Mouse (Mus musculus): ENCODE measurements around the gene Ctnnal1. TPM values are rescaled to one million over a fixed set of nuclear protein-coding genes. Genes with fewer than 3 reads are reported as not detected.

The Ctnnal1 gene
- polyA plus RNA-seq (2015; fragmentation: Nextera tagmentation; extraction: Ambion mirVana): 31.2 and 31.7 TPM in 2 replicates

GRCm38 (mm10) chr4:56865003-56865511 is at the start of gene Ctnnal1:
Gene Ctnnal1 (minus strand): TSS chr4:56865188.
- under 1% methylated on average over 44 of the region's 45 CpGs for WGBS
- H3K4me2 ChIP-seq (replicated peaks): peak within 1 kb of the TSS; percentile 74
- H3K27ac ChIP-seq: peak within 1 kb of the TSS; percentile 87
- ATAC-seq (ENCODE audit: low FRiP score, low read depth): peak; percentile 94
- no peaks in the 10 kb centered on the region for H3K9me3 ChIP-seq
- peaks cover 12% of the 10 kb centered on the region for H3K4me1 ChIP-seq
- H3K36me3 ChIP-seq: no peaks in the 10 kb centered on the region
- peak within 1 kb of the TSS; percentile 64 for H3K4me3 ChIP-seq
- peak within 1 kb of the TSS; percentile 85 for H3K9ac ChIP-seq
- no peaks in the 10 kb centered on the region for H3K27me3 ChIP-seq

DNA sequence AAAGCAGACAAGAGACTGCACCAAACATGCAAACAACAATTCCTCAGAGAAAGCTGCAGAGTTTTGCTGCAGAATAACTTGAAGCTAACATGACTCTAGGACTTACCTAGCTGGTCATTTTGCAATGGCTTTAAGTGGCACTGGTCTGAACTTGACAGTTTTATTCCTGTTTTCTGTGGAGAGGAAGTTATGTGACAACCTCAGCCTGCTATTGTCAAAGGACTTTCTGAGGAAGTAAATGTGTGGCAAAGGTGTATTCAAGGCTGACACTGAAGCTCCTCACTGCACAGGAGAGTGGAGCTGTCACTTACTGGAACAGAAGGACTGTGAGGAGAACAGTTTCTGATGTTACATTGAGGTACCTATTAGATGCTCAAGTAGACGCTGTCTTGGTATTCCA is 49.8 kb upstream of the Ctnnal1 start:
- no peak overlapping the region for H3K4me2 ChIP-seq (replicated peaks)
- 100% methylated on average over 1 of the region's 1 CpGs for WGBS
- ATAC-seq (ENCODE audit: low FRiP score, low read depth): no peak
- no peak overlapping the region for H3K4me3 ChIP-seq
- H3K27me3 ChIP-seq: no peaks in the 10 kb centered on the region
- peaks cover 18% of the 10 kb centered on the region for H3K4me1 ChIP-seq
- no peak overlapping the region for H3K27ac ChIP-seq
- H3K9me3 ChIP-seq: no peaks in the 10 kb centered on the region
- peaks cover 67% of the 10 kb centered on the region for H3K36me3 ChIP-seq
- no peak overlapping the region for H3K9ac ChIP-seq

DNA sequence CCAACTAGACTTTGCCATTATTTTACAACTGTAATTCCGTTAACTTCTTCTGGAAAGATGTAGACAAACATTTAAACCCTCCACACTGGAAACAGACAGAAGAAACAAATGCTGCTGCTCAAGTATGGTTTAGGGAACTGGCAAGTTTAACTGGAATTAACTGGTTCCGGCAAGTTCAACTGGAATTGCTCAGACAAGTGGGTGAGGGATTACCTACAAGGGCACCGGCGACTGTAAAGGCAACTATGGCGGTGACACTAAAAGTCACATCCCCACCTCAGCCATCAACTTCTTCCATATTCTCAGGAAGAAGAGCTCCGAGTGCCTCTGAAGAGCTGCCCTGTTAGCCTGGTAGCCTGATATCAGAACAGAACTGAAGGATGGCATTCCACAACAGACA is 49.4 kb upstream of the Ctnnal1 start:
- Histone ChIP-seq H3K36me3 (peaks cover 71% of the 10 kb centered on the region), H3K4me3 (no peak overlapping the region), H3K27ac (no peak overlapping the region), H3K4me1 (peaks cover 22% of the 10 kb centered on the region), H3K9me3 (no peaks in the 10 kb centered on the region), H3K4me2 (replicated peaks) (no peak overlapping the region), H3K27me3 (no peaks in the 10 kb centered on the region), H3K9ac (no peak overlapping the region)
- no peak for ATAC-seq (ENCODE audit: low FRiP score, low read depth)
- 91% methylated on average over 6 of the region's 6 CpGs for whole genome bisulfite sequencing

- Histone ChIP-seq H3K9me3 (no peaks in the 10 kb centered on the region), H3K4me2 (replicated peaks) (no peak overlapping the region), H3K4me3 (no peak overlapping the region), H3K27ac (no peak overlapping the region), H3K4me1 (peaks cover 26% of the 10 kb centered on the region), H3K9ac (no peak overlapping the region), H3K36me3 (peaks cover 72% of the 10 kb centered on the region), H3K27me3 (no peaks in the 10 kb centered on the region)
- ATAC-seq (ENCODE audit: low FRiP score, low read depth): no peak
- WGBS: 96% methylated on average over 7 of the region's 7 CpGs
These were observed 47.5 kb upstream of the Ctnnal1 start for GRCm38 (mm10) chr4:56912382-56913001.

DNA sequence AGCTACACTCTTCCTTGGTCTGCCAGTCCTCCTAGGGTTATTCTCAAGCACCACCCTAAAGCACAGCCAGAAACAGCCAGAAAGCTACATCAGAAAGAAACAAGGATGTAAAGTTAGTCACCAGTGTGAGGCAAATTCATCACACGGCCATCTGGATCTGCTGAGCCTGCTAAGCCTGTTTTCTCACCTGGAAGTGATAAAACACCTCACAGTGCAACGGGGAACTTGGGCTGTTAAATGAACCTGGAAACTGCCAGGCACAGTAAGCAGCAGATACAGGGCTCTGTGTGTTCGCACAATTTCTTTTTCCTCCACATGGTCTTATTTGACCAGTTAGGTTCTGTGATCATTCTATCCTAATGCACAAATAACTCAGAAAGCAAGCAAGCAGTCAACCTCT is 44.6 kb upstream of the Ctnnal1 start:
- Histone ChIP-seq H3K36me3 (peaks cover 80% of the 10 kb centered on the region), H3K4me1 (peaks cover 26% of the 10 kb centered on the region), H3K4me2 (replicated peaks) (no peak overlapping the region), H3K27me3 (no peaks in the 10 kb centered on the region), H3K9ac (no peak overlapping the region), H3K27ac (peak overlapping the region; percentile 69), H3K9me3 (no peaks in the 10 kb centered on the region), H3K4me3 (no peak overlapping the region)
- 15% methylated on average over 3 of the region's 3 CpGs for WGBS
- peak; percentile 80; the same call in 1 of the 2 replicates for ATAC-seq (ENCODE audit: low FRiP score, low read depth)

DNA sequence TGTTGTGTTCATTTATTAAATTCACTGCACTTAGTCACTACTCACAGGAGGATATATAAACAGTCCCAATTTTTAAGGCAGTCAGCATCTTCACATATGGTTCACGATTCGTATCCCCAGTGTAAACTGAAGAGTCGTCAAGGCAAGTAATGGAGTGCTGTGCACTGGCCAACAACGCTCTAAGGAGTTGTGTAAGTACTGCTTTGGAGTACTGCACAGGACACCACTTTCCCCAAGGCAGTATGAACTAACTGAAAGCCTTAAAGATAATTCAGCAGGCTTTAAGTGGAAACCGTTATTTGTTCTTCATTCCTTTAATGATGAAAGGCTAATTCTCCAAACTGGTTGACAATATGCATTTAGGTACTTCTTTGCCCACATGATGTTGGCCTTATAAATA is 42.7 kb upstream of the Ctnnal1 start:
- ATAC-seq (ENCODE audit: low FRiP score, low read depth): no peak
- no peaks in the 10 kb centered on the region for H3K27me3 ChIP-seq
- no peak overlapping the region for H3K27ac ChIP-seq
- peaks cover 80% of the 10 kb centered on the region for H3K36me3 ChIP-seq
- peaks cover 15% of the 10 kb centered on the region for H3K4me1 ChIP-seq
- no peak overlapping the region for H3K4me3 ChIP-seq
- WGBS: 87% methylated on average over 5 of the region's 5 CpGs
- no peak overlapping the region for H3K4me2 ChIP-seq (replicated peaks)
- H3K9me3 ChIP-seq: no peaks in the 10 kb centered on the region
- H3K9ac ChIP-seq: no peak overlapping the region

GRCm38 (mm10) chr4:56906926-56907325 is 41.9 kb upstream of the Ctnnal1 start:
- ATAC-seq (ENCODE audit: low FRiP score, low read depth): no peak
- WGBS: 96% methylated on average over 3 of the region's 3 CpGs

DNA sequence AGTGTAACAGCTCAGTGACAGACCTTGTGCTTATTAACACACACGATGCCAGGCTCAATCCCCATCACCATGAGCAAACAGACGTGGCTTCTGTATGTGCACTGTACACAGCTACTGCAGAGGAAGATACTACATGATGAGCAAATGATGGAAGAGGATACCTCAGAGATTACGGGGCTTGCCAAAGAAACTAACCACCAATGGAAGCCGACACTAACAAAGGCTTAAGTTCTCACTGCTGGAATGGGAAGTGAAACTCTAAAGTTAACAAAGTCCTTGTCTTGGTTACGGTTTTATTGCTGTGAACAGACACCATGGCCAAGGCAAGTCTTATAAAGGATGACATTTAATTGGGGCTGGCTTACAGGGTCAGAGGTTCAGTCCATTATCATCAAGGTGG is 40.5 kb upstream of the Ctnnal1 start:
- H3K27ac ChIP-seq: no peak overlapping the region
- H3K4me1 ChIP-seq: peaks cover 15% of the 10 kb centered on the region
- no peak overlapping the region for H3K4me3 ChIP-seq
- H3K4me2 ChIP-seq (replicated peaks): no peak overlapping the region
- WGBS: 87% methylated on average over 5 of the region's 5 CpGs
- peaks cover 80% of the 10 kb centered on the region for H3K36me3 ChIP-seq
- no peaks in the 10 kb centered on the region for H3K27me3 ChIP-seq
- no peak for ATAC-seq (ENCODE audit: low FRiP score, low read depth)
- no peak overlapping the region for H3K9ac ChIP-seq
- peaks cover 6% of the 10 kb centered on the region; the same call in 1 of the 2 replicates for H3K9me3 ChIP-seq

More at GRCm38 (mm10) chr4:56906926-56907325, 41.9 kb upstream of the Ctnnal1 start:
- H3K27ac ChIP-seq: no peak overlapping the region
- 0 out of 2 replicates have a peak, but pooled peaks cover 1% of the 10 kb centered on the region for H3K9me3 ChIP-seq
- H3K27me3 ChIP-seq: no peaks in the 10 kb centered on the region
- H3K4me1 ChIP-seq: peaks cover 15% of the 10 kb centered on the region
- peaks cover 82% of the 10 kb centered on the region for H3K36me3 ChIP-seq
- no peak overlapping the region for H3K4me3 ChIP-seq
- no peak overlapping the region for H3K9ac ChIP-seq
- no peak overlapping the region for H3K4me2 ChIP-seq (replicated peaks)

- Histone ChIP-seq H3K27ac (no peak overlapping the region), H3K9me3 (peaks cover 6% of the 10 kb centered on the region; the same call in 1 of the 2 replicates), H3K4me3 (no peak overlapping the region), H3K4me2 (replicated peaks) (no peak overlapping the region), H3K36me3 (peaks cover 89% of the 10 kb centered on the region), H3K9ac (no peak overlapping the region), H3K4me1 (0 out of 2 replicates have a peak, but pooled peaks cover 4% of the 10 kb centered on the region), H3K27me3 (no peaks in the 10 kb centered on the region)
- 92% methylated on average over 2 of the region's 2 CpGs for WGBS
- ATAC-seq (ENCODE audit: low FRiP score, low read depth): no peak
These were observed 36.7 kb upstream of the Ctnnal1 start for GRCm38 (mm10) chr4:56901671-56902070.

GRCm38 (mm10) chr4:56899216-56899615 is 34.2 kb upstream of the Ctnnal1 start:
- Histone ChIP-seq H3K4me1 (0 out of 2 replicates have a peak, but pooled peaks cover 4% of the 10 kb centered on the region), H3K36me3 (peaks cover 81% of the 10 kb centered on the region), H3K9me3 (peaks cover 6% of the 10 kb centered on the region; the same call in 1 of the 2 replicates), H3K9ac (no peak overlapping the region), H3K27me3 (no peaks in the 10 kb centered on the region), H3K27ac (no peak overlapping the region), H3K4me2 (replicated peaks) (no peak overlapping the region), H3K4me3 (no peak overlapping the region)
- no peak; the same call in 1 of the 2 replicates for ATAC-seq (ENCODE audit: low FRiP score, low read depth)
- 80% methylated on average over 8 of the region's 8 CpGs for WGBS

DNA sequence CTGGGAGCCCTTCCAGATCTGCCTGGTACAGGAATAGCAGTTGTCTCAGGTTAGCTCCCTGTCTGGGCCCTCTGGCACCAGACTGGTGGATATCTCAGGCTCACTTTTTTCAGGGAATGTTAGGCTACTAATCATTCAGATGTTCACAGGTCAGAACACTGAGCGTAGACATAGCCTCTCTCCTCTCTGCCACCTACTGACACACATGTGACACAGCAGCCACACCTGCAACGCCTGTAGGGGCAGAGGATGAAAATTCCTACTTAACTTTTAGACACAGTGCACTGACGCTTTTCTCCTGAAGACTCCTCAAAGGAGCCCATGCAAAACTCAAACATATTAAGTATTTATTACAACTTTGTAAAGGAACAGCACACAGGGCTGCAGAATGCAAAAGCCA is 32.5 kb upstream of the Ctnnal1 start:
- H3K4me3 ChIP-seq: no peak overlapping the region
- 79% methylated on average over 3 of the region's 3 CpGs for WGBS
- 0 out of 2 replicates have a peak, but pooled peaks cover 4% of the 10 kb centered on the region for H3K4me1 ChIP-seq
- peaks cover 6% of the 10 kb centered on the region; the same call in 1 of the 2 replicates for H3K9me3 ChIP-seq
- H3K27me3 ChIP-seq: no peaks in the 10 kb centered on the region
- no peak for ATAC-seq (ENCODE audit: low FRiP score, low read depth)
- no peak overlapping the region for H3K4me2 ChIP-seq (replicated peaks)
- H3K27ac ChIP-seq: no peak overlapping the region
- H3K36me3 ChIP-seq: peaks cover 70% of the 10 kb centered on the region
- no peak overlapping the region for H3K9ac ChIP-seq

- Histone ChIP-seq H3K9me3 (no peaks in the 10 kb centered on the region), H3K27ac (no peak overlapping the region), H3K4me3 (no peak overlapping the region), H3K4me2 (replicated peaks) (no peak overlapping the region), H3K4me1 (no peaks in the 10 kb centered on the region), H3K36me3 (peaks cover 74% of the 10 kb centered on the region), H3K27me3 (no peaks in the 10 kb centered on the region), H3K9ac (no peak overlapping the region)
- no peak for ATAC-seq (ENCODE audit: low FRiP score, low read depth)
- WGBS: 93% methylated on average over 3 of the region's 3 CpGs
These were observed 29.2 kb upstream of the Ctnnal1 start for GRCm38 (mm10) chr4:56894196-56894595.

All from limb, embryonic 13.5 days (tissue).